In the genomic region with DNA sequence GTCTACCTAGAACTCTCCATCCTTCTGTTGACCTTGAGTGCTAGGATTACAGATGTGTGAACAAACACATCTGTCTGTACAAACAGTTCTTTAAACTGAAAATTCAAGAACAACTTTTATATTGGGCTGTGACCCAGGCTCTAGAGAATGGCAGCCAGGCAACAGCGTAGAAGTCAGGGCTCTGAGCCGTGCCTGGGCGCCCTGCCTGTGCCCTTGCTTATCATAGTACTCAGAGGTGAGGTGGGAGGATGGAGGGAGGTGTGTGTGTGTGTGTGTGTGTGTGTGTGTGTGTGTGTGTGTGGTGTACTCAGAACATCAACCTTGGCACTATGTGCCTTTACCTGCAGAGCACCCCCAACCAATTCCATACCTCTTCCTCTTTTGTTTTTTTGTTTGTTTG, we compare ENCODE assay signal across 18 mouse cellular contexts.
"Had no signal": no experiment of that assay in that cellular context is flagged by ENCODE, and none has a peak within 500 bp of the region (broad histone marks: within the 10 kb centered on the region; RNA-seq: fewer than 3 reads in every experiment).

No protein-coding gene starts in this region.

- ATAC-seq: forebrain, postnatal 0 days; hindbrain, postnatal 0 days; intestine, embryonic 16.5 days had no signal

- H3K4me3 ChIP-seq: hindbrain, embryonic 13.5 days; hindbrain, embryonic 15.5 days; limb, embryonic 13.5 days; limb, embryonic 15.5 days had no signal

- H3K9ac ChIP-seq: forebrain, postnatal 0 days; hindbrain, embryonic 13.5 days; hindbrain, embryonic 15.5 days; limb, embryonic 13.5 days; limb, embryonic 15.5 days; liver, embryonic 14.5 days had no signal

- H3K4me2 ChIP-seq: heart, embryonic 11.5 days; hindbrain, embryonic 13.5 days; hindbrain, embryonic 15.5 days; limb, embryonic 13.5 days; limb, embryonic 15.5 days; liver, embryonic 11.5 days had no signal

- H3K36me3 ChIP-seq: hindbrain, embryonic 13.5 days; hindbrain, embryonic 15.5 days; limb, embryonic 13.5 days; limb, embryonic 15.5 days had no signal

- H3K27ac ChIP-seq: hindbrain, embryonic 13.5 days; hindbrain, embryonic 15.5 days; hindbrain, postnatal 0 days; limb, embryonic 13.5 days; limb, embryonic 15.5 days; liver, embryonic 14.5 days had no signal

- DNase-seq: forebrain, postnatal 0 days; gastrocnemius, postnatal 14 days; gastrocnemius, postnatal 36 days; kidney, adult 11 months; kidney, adult 8-10 months; kidney, postnatal 10 days; layer of hippocampus, adult 9-11 months; layer of hippocampus, postnatal 36 days; left cerebral cortex, postnatal 4 days had no signal

- H3K9me3 ChIP-seq: hindbrain, embryonic 13.5 days; hindbrain, embryonic 15.5 days; limb, embryonic 13.5 days; limb, embryonic 15.5 days had no signal

- H3K27me3 ChIP-seq: hindbrain, embryonic 13.5 days; hindbrain, embryonic 15.5 days had no signal
